Mouse (Mus musculus) macrophage (primary cell): ENCODE data around the gene Pld3. TPM values are rescaled to one million over a fixed set of nuclear protein-coding genes. Genes with fewer than 3 reads are reported as not detected.
"Not testable (repeated sequence)": the region's sequence is repeated elsewhere in the genome, so short reads cannot be mapped to it uniquely, and the experiment has no call there.

Experiments
- H3K27ac ChIP-seq: fragments of 350-480 bp; formaldehyde crosslinking; 2 replicates; pipeline ENCODE4 v1.9.0; 2021
- H3K36me3 ChIP-seq: fragments of 350-480 bp; formaldehyde crosslinking; 2 replicates; pipeline ENCODE4 v1.9.0; 2021; ENCODE audit errors: inconsistent target
- H3K4me3 ChIP-seq: fragments of 350-480 bp; formaldehyde crosslinking; 2 replicates; pipeline ENCODE4 v1.9.0; 2021; ENCODE audit errors: inconsistent target
- H3K79me2 ChIP-seq: fragments of 350-480 bp; formaldehyde crosslinking; 2 replicates; pipeline ENCODE4 v1.9.0; 2021; ENCODE audit errors: inconsistent target
- WGBS: methylation state at CpG from one replicate; pipeline ENCODE4 v1.1.7; 2026; ENCODE audit warnings: inconsistent platforms; ENCODE audit not compliant: missing documents; 5-methylcytosine and 5-hydroxymethylcytosine counted together
- polyA plus RNA-seq: library from polyadenylated mRNA; stranded (reverse); fragments of 250-400 nt; gene quantifications from 3 replicates; pipeline ENCODE4 v1.2.4, GENCODE M21; 2018; ENCODE audit warnings: inconsistent platforms

The Pld3 gene
- polyA plus RNA-seq, 1 experiment from 2014 or later, result 2,092 TPM

DNA sequence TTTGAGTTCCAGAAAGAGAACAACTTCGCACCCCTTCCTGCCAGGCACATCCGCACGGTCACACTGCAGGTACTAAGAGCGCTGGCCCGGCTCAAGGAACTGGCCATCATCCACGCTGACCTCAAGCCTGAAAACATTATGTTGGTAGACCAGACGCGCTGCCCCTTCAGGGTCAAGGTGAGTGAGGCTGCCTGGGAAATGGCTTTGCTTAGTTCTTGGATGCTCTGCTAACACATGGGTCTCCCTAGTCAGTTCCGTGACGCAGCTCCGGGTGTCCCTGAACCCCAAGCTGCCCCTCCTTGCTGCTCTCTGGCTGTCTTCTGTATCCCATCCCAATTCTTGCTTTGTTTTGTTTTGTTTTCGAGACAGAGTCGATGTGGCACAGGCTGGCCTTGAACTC, 29.2 kb downstream of the Pld3 start:
- no peak overlapping the region for H3K27ac ChIP-seq
- WGBS, result 94% methylated on average over 13 of the region's 13 CpGs

DNA sequence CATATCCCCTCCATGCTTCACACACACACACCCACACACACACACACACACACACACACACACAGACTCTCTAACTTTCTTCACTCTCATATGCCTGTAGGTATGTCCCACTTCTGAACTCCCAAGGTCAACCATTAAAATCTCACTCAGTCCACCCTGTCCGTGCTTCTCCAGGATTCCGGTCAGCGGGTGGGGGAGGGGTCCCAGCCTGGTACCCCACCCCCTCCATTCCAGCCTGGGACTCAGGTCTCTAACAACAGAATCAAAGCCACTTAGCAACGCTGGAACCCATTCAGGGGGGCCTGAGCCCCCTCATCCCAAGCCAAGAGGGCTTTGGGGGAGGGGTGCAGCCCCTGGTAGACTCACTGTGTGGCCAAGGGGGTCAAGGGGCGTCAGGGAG, 30.1 kb downstream of the Pld3 start, which contains the start of gene Hipk4:
TSS of gene Hipk4 (plus strand) at position 301 of the 400 bp plus-strand sequence.
- Histone ChIP-seq H3K4me3 (no peak within 1 kb of the TSS), H3K27ac (no peak within 1 kb of the TSS), H3K36me3 (no peaks in the 10 kb centered on the region), H3K79me2 (no peaks in the 10 kb centered on the region)
- 85% methylated on average over 5 of the region's 5 CpGs for WGBS

More for the DNA sequence above, 29.2 kb downstream of the Pld3 start:
- Histone ChIP-seq H3K79me2 (no peaks in the 10 kb centered on the region), H3K4me3 (no peak overlapping the region), H3K36me3 (no peaks in the 10 kb centered on the region)

DNA sequence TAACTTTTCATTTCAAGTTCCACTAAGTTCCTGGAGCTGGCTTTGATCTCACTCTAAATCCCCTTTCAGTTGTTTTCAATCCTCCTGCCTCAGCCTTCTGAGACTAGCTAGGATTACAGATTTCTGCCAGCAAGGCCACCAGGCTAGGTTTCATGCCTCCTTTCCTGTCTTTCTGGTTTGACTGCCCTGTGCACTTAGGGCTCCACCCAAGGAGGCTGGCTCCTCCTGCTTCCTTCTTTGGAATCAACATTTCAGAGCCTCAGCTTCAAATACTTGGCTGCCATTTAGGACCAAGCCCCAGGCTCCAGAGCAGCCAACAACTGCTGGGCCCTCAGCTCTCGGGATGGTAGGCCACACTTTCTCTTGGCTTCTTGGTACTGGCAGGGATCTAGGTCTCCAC, 32.4 kb downstream of the Pld3 start:
- Histone ChIP-seq H3K4me3 (no peak overlapping the region), H3K27ac (no peak overlapping the region), H3K36me3 (no peaks in the 10 kb centered on the region), H3K79me2 (no peaks in the 10 kb centered on the region)
- 73% methylated on average over 1 of the region's 1 CpGs for WGBS

DNA sequence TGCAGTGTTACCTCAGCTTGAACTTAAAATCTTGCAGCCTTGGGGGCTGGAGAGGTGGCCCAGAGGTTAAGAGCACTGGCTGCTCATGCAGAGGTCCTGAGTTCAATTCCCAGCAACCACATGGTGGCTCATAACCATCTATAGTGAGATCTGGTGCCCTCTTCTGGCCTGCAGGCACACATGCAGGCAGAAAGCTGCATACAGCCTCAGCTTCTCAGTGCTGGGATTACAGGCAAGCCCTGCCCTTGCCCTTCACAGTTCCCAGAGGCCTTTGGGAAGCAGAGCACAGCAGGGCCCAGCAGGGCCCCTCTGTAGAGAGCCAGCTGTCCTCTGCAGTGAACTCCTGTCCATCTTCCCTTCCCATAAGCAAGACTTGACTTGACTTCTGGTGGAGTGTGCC, 32.9 kb downstream of the Pld3 start:
- Histone ChIP-seq H3K27ac (no peak overlapping the region), H3K36me3 (no peaks in the 10 kb centered on the region), H3K4me3 (no peak overlapping the region), H3K79me2 (no peaks in the 10 kb centered on the region)

DNA sequence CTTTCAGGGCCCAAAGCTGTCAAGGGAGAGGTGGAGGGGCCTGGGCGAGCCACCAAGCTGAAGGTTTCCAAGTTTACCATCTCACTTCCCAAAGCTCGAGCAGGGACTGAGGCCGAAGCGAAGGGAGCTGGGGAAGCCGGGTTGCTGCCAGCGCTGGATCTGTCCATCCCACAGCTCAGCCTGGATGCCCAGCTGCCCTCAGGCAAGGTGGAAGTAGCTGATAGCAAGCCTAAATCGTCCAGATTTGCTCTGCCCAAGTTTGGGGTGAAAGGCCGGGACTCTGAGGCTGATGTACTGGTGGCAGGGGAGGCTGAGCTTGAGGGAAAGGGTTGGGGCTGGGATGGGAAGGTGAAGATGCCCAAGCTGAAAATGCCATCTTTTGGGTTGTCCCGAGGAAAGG, 34.7 kb downstream of the Pld3 start:
- Histone ChIP-seq H3K4me3 (no peak overlapping the region), H3K36me3 (no peaks in the 10 kb centered on the region), H3K27ac (no peak overlapping the region), H3K79me2 (no peaks in the 10 kb centered on the region)
- 85% methylated on average over 9 of the region's 9 CpGs for WGBS

DNA sequence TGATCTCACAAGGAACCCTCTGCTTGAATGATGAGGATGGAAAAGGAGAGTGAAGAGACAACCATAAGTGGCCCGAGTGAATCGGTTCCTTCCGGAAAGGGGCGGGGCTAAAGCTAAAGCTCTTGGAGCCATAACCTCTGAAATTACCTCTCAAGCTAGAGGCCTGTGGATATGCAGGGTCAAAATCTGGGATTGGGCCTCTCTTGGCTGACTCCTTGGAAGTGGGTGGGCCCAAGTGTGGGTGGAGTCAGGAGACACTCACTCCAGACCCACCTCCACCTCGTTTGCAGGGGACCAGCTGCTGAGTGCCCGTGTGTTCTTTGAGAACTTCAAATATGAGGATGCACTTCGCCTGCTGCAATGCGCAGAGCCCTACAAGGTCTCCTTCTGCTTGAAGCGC, 38.1 kb downstream of the Pld3 start:
- Histone ChIP-seq H3K36me3 (no peaks in the 10 kb centered on the region), H3K79me2 (no peaks in the 10 kb centered on the region), H3K4me3 (no peak overlapping the region), H3K27ac (no peak overlapping the region)
- 85% methylated on average over 9 of the region's 9 CpGs for WGBS

DNA sequence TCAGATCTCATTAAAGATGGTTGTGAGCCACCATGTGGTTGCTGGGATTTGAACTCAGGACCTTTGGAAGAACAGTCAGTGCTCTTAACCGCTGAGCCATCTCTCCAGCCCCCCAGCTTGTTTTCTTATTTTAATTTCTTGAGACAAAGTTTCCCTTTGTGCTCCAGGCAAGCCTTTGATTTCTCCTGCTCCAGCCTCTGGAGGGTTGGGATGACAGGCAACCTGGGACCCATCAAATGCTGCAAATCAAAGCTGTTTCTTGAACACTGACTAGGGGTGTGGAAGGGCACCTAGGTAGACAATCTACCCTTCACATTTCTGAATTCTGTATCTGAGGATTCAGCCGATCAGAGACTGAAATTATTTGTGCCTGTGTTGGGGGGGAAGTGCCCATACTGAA, 42.2 kb downstream of the Pld3 start:
- Histone ChIP-seq H3K4me3 (no peak overlapping the region), H3K36me3 (no peaks in the 10 kb centered on the region), H3K27ac (no peak overlapping the region), H3K79me2 (no peaks in the 10 kb centered on the region)
- WGBS, result 85% methylated on average over 2 of the region's 2 CpGs

DNA sequence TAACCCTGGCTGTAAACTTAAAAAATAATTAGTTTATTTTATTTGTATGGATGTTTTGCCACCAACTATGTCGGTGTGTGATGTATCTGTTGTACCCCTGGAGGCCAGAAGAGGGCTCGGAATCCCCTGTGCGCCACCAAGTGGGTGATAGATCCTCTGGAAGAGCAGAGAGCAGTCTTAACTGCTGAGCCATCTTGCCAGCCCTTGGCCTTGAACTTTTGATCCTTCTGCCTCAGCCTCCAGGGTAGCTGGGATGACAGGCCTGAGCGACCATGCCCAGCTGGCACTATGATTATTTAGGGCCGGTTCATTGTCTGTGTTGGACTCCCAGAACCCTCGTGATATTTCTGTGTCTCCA, 44.4 kb downstream of the Pld3 start:
- Histone ChIP-seq H3K79me2 (no peaks in the 10 kb centered on the region), H3K4me3 (peak overlapping the region; percentile 48; the same call in 1 of the 2 replicates), H3K36me3 (no peaks in the 10 kb centered on the region), H3K27ac (peak overlapping the region; percentile 48; the same call in 1 of the 2 replicates)
- 22% methylated on average over 6 of the region's 6 CpGs for WGBS

DNA sequence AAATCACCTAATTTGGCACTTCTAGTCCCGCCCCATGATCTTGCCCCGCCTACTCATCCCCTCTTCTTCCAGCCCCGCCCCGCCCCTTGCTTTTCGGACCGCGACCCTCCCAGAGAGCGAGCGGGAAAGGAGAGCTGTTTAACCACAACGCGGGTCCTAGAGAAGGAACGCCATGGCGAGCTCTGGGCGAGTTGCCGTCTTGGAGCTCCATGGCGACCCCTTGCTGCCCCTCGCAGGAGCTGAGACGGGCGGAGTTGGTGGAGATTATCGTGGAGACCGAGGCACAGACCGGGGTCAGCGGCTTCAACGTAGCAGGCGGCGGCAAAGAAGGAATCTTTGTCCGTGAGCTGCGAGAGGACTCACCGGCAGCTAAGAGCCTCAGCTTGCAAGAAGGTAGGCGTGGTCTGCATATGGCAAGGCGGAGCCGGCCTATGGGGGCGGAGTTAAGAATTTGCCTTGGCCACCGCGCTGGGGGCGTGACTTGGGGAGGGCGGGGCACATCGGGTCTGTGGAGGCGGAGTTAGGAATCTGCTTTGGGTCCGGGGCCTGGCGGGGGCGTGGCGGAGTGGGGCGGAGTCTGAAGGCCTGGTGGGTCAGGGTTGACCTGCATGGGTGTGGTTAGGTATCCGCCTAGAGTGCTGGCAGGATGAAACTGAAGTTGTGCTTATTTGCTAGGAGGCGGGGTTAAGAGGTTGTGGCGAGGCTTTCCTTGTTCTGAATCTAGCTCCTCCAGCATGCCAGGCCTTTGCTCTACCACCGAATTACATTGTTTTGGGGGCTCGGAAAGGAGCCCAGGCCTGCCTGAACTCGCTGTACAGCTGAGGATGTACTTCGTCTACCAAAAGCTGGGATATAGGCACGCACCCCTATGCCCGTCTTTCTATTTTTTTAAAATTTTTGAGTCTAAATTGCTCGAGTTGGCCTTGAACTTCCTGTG, 45.0 kb downstream of the Pld3 start:
- Histone ChIP-seq H3K36me3 (no peaks in the 10 kb centered on the region), H3K79me2 (no peaks in the 10 kb centered on the region), H3K4me3 (peak overlapping the region; percentile 48), H3K27ac (peak overlapping the region; percentile 73)
- under 1% methylated on average over 52 of the region's 54 CpGs for WGBS

DNA sequence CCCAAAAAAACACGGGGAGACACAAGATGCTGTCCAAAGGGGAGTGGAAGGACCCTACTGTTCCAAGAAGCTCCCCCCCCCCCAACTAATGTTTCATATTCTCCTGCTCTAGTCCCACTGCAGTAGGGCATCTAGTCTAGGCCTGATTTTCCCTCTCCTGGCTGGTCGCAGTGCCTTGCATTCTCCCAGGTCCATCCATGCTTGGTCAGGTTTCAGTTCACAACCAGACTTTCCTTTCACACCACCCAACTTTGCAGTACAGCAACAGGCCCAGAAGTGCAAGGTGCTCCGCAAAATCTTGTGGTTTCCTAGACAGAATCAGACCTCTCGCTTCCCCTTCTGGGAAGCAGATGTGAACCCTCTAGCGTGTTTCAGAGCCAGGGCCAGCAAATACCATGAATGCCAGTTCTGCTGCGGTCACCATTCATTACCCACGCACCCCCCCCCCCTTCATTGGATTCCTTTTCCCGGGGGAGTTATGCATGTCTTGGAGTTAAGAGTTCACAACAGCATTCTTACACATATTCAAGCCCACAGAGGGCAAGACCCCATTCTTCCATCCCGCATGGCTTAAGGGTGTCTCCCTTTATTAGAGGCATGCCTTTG, 46.1 kb downstream of the Pld3 start:
- H3K36me3 ChIP-seq, result no peaks in the 10 kb centered on the region
- peak overlapping the region; percentile 48; the same call in 1 of the 2 replicates for H3K4me3 ChIP-seq
- 21% methylated on average over 8 of the region's 9 CpGs for WGBS
- no peaks in the 10 kb centered on the region for H3K79me2 ChIP-seq
- no peak overlapping the region for H3K27ac ChIP-seq

DNA sequence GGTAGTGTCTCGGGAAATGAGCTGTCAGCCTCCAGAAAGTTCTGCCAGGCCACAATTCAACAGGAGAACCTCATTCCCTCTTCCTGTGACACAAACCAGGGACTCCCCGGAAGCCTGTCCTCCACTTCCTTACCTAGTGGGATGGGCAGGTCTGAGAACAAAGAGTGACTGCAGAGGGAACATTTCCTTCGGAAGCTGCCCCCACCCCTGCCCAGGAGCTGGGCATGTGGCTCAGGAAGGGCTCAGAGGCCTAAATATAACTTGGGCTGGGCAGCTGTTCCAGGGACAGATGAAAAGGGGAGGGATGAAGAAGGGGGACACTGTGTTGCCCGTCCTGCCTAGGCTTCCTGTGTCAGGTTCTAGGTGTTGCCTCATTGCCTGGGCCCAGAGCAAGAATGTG, 51.4 kb downstream of the Pld3 start:
- H3K79me2 ChIP-seq, result no peaks in the 10 kb centered on the region
- H3K36me3 ChIP-seq, result no peaks in the 10 kb centered on the region
- H3K27ac ChIP-seq, result no peak overlapping the region
- no peak overlapping the region for H3K4me3 ChIP-seq
- 85% methylated on average over 4 of the region's 4 CpGs for WGBS

DNA sequence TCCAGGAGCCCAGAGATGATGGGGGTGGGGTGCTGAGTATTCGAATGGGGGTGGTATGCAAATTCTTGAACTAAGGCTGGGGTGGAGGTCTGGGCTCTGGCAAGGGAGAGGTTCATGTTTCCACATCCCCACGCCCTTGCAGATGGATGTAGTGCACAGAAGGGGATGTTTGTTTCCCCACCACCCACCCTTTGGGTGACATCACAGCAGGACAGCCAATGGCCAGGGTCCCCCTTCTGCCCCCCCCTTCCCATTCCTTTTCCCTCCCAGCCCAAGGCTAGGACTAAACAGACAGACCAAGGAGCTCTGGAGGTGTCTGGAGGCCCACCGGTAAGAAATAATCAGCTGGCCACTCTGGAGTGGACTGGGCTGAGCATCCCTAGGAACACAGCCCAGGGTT, 54.0 kb downstream of the Pld3 start, which contains the start of gene Prx:
TSS of gene Prx (plus strand) at position 289 of the 400 bp plus-strand sequence.
- 97% methylated on average over 2 of the region's 3 CpGs for WGBS
- Histone ChIP-seq H3K79me2 (no peaks in the 10 kb centered on the region), H3K27ac (no peak within 1 kb of the TSS), H3K4me3 (no peak within 1 kb of the TSS), H3K36me3 (no peaks in the 10 kb centered on the region)

DNA sequence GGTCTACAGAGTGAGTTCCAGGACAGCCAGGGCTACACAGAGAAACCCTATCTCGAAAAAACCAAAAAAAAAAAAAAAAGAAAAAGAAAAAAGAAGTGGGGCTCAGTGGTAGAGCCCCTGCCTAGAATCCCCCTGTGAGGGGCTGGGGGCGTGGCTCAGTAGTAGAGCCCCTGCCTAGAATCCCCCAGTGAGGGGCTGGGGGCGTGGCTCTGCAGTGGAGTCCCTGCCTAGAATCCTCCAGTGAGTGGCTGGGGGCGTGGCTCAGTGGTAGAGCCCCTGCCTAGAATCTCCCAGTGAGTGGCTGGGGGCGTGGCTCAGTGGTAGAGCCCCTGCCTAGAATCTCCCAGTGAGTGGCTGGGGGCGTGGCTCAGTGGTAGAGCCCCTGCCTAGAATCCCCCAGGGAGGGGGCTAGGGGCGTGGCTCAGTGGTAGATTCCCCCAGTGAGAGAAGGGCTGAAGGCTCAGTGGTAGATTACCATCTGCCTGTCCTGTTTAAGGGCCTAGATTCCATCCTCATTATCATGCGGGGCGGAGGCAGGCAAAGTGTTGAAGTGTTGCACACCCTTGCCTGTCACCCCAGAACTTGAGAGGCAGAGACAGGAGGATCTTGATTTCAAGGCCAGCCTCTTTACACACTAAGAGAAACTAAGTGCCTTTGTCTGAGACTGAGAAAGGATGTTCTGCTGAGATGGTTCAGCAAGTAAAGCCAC, 58.2 kb downstream of the Pld3 start:
- H3K4me3 ChIP-seq, H3K27ac ChIP-seq, H3K79me2 ChIP-seq, H3K36me3 ChIP-seq: not testable (repeated sequence)
- WGBS, result 96% methylated on average over 7 of the region's 9 CpGs

DNA sequence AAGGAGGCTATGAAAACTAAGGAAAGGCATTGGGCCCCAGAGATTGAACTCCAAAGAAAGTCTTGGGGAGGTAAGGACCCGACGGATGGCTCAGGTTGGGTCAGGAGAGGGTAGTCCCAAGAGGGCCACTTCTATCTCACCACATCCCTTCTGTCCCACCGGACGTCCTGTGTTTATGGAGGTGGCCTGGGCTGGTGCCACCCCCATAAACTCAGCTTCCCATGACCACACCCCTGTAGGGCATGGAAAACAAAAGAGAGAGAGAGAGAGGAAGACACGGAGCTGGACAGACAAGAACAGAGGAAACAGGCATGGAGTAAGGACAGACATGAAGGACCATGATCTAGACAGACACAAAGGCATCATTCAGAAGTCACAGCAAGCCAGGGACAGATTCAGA, 59.6 kb downstream of the Pld3 start:
- Histone ChIP-seq H3K27ac (no peak overlapping the region), H3K4me3 (no peak overlapping the region), H3K36me3 (peaks cover 7% of the 10 kb centered on the region; the same call in 1 of the 2 replicates), H3K79me2 (peaks cover 19% of the 10 kb centered on the region)
- 91% methylated on average over 5 of the region's 5 CpGs for WGBS

DNA sequence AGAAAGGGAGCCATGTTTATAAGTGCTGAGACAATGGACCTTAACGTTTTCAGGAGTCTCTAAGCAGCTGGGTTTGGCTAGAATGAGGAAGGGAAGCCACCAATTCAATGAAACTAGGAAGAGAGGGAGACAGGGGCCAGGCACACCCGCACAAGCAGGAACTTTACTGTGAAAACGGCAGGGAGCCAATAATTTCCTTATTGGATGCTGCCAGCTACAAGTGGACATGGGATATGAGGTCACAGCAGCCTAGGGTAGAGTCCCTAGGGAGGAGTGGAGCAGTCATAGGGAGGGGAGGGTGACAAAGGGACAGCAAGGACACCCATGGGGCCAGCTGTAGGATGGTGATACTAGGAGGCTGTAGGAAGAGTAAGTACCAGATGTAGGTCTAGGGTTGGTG, 60.0 kb downstream of the Pld3 start:
- Histone ChIP-seq H3K79me2 (peaks cover 23% of the 10 kb centered on the region), H3K27ac (no peak overlapping the region), H3K4me3 (no peak overlapping the region), H3K36me3 (peaks cover 7% of the 10 kb centered on the region; the same call in 1 of the 2 replicates)
- 17% methylated on average over 3 of the region's 3 CpGs for WGBS
